Comparison of ENCODE assay signal across 21 mouse cellular contexts in genomic region chr13:45914117-45914516, GRCm38 (mm10). TPM values are rescaled to one million over a fixed set of nuclear protein-coding genes. Genes with fewer than 3 reads are reported as not detected.
A peak's percentile ranks its signal among the peaks of the same experiment; 100 is the strongest.
DNase-seq lines count a peak whose midpoint lies in the region; ATAC-seq lines count a peak whose summit lies in the region.
"Had no signal": no experiment of that assay in that cellular context is flagged by ENCODE, and none has a peak within 500 bp of the region (broad histone marks: within the 10 kb centered on the region; RNA-seq: fewer than 3 reads in every experiment).

No protein-coding gene starts in this region.

- ATAC-seq in activated CD4-positive, CD25-positive, alpha-beta regulatory T cell, adult 4 months: peak; percentile 41
- ATAC-seq: forebrain, embryonic 15.5 days; hindbrain, postnatal 0 days; intestine, embryonic 15.5 days had no signal

- intact Hi-C loops in heart, postnatal 25 days (cut with DNase I): no loop called here

- DNase-seq in heart, adult 11 months: peak; percentile 50
- no peak for DNase-seq in heart, adult 8-10 months (ENCODE audit: low spot score)
- DNase-seq in kidney, postnatal 36 days: peak; percentile 44 to 51
- DNase-seq in kidney, postnatal 14 days: no peak
- DNase-seq in right cerebral cortex, postnatal 36 days (ENCODE audit: low spot score in 2 of 2): no peak
- DNase-seq in layer of hippocampus, adult 11-12 months (ENCODE audit: low spot score): no peak
- no peak for DNase-seq in heart, postnatal 25 days (ENCODE audit: low spot score)
- DNase-seq: adrenal gland, adult 2 months; adrenal gland, postnatal 14 days; cerebellum, adult 11-12 months; cerebellum, adult 8-10 months; cerebellum, postnatal 10 days; cerebellum, postnatal 36 days; embryo, embryonic 11 days; gastrocnemius, postnatal 36 days; heart, postnatal 10 days; heart, postnatal 4 days had no signal

RNA-seq across cellular contexts. Expression of gene Atxn1, which starts 50.7 kb away (rescaled TPM):
- 10 to 100 TPM; 33.5 to 37.8 (median 35.8) TPM for total RNA-seq in heart, adult 8-10 months (2022)
- polyA plus RNA-seq in activated CD4-positive, CD25-positive, alpha-beta regulatory T cell, adult 4 months (2017; shearing (Covaris generic)): 10 to 100 TPM; 28.1 to 32.9 TPM
- 10 to 100 TPM; 35.1 to 36.0 TPM for total RNA-seq in heart, postnatal 25 days (2021)

Comparison
In these comparisons a context has a peak if more than half of its experiments do, and no peak if none do; other contexts are left out.
1. DNase-seq: peak in heart, adult 11 months (single experiment) and kidney, postnatal 36 days (2 of 2); none in heart, adult 8-10 months (single experiment), kidney, postnatal 14 days (single experiment), right cerebral cortex, postnatal 36 days (0 of 2), layer of hippocampus, adult 11-12 months (single experiment) and heart, postnatal 25 days (single experiment).